Mouse (Mus musculus): ENCODE data around the gene Lhx4. TPM values are rescaled to one million over a fixed set of nuclear protein-coding genes. Genes with fewer than 3 reads are reported as not detected.

The Lhx4 gene
- polyA plus RNA-seq, 2 experiments, result not detected

GRCm38 (mm10) chr1:155724301-155724700 is 27.2 kb downstream of the Lhx4 start:
- no peak for DNase-seq (ENCODE audit: low spot score)

GRCm38 (mm10) chr1:155722185-155722584 is 29.3 kb downstream of the Lhx4 start:
- TF ChIP-seq POLR2A (IDR thresholded peaks at IDR 0.05; ENCODE audit: borderline replicate concordance, extremely low read depth, insufficient read depth, insufficient read length), result no peak
- no peak for ATAC-seq (ENCODE audit: low FRiP score, low read depth)
- no peak overlapping the region for H3K4me3 ChIP-seq (replicated peaks; ENCODE audit: low read length)
- peak; percentile 74 for DNase-seq (ENCODE audit: low spot score)
- no peaks in the 10 kb centered on the region for H3K36me3 ChIP-seq (ENCODE audit: control insufficient read depth, insufficient read depth, low read length)
- no peak overlapping the region for H3K27ac ChIP-seq (replicated peaks; ENCODE audit: low read depth, low read length)
- peaks cover 19% of the 10 kb centered on the region for H3K27me3 ChIP-seq (ENCODE audit: control insufficient read depth, insufficient read depth, low read length)
- WGBS, result 0% methylated on average over 13 of the region's 13 CpGs
- H3K9ac ChIP-seq (ENCODE audit: low read depth, low read length, severe bottlenecking), result no peak overlapping the region
- no peaks in the 10 kb centered on the region for H3K4me1 ChIP-seq (ENCODE audit: control insufficient read depth, insufficient read depth, low read length)
- H3K9me3 ChIP-seq (ENCODE audit: control insufficient read depth, low read length), result no peaks in the 10 kb centered on the region
- peak overlapping the region; percentile 22; the same call in 1 of the 2 replicates for H3K4me2 ChIP-seq (replicated peaks; ENCODE audit: low read depth, low read length, severe bottlenecking)

More at GRCm38 (mm10) chr1:155724301-155724700, 27.2 kb downstream of the Lhx4 start:
- Histone ChIP-seq H3K9me3 (ENCODE audit: control insufficient read depth, low read length) (no peaks in the 10 kb centered on the region), H3K27ac (replicated peaks; ENCODE audit: low read depth, low read length) (no peak overlapping the region), H3K27me3 (ENCODE audit: control insufficient read depth, insufficient read depth, low read length) (peaks cover 38% of the 10 kb centered on the region), H3K4me2 (replicated peaks; ENCODE audit: low read depth, low read length, severe bottlenecking) (no peak overlapping the region), H3K36me3 (ENCODE audit: control insufficient read depth, insufficient read depth, low read length) (no peaks in the 10 kb centered on the region), H3K9ac (ENCODE audit: low read depth, low read length, severe bottlenecking) (no peak overlapping the region), H3K4me3 (replicated peaks; ENCODE audit: low read length) (no peak overlapping the region), H3K4me1 (ENCODE audit: control insufficient read depth, insufficient read depth, low read length) (no peaks in the 10 kb centered on the region)
- no peak for TF ChIP-seq POLR2A (IDR thresholded peaks at IDR 0.05; ENCODE audit: borderline replicate concordance, extremely low read depth, insufficient read depth, insufficient read length)
- no peak for ATAC-seq (ENCODE audit: low FRiP score, low read depth)
- WGBS, result 78% methylated on average over 3 of the region's 3 CpGs

GRCm38 (mm10) chr1:155721443-155721842 is 30.0 kb downstream of the Lhx4 start:
- Histone ChIP-seq H3K4me2 (replicated peaks; ENCODE audit: low read depth, low read length, severe bottlenecking) (no peak overlapping the region), H3K4me1 (ENCODE audit: control insufficient read depth, insufficient read depth, low read length) (no peaks in the 10 kb centered on the region), H3K9me3 (ENCODE audit: control insufficient read depth, low read length) (no peaks in the 10 kb centered on the region), H3K4me3 (replicated peaks; ENCODE audit: low read length) (no peak overlapping the region), H3K9ac (ENCODE audit: low read depth, low read length, severe bottlenecking) (no peak overlapping the region), H3K27ac (replicated peaks; ENCODE audit: low read depth, low read length) (no peak overlapping the region), H3K27me3 (ENCODE audit: control insufficient read depth, insufficient read depth, low read length) (peaks cover 14% of the 10 kb centered on the region; the same call in 1 of the 2 replicates), H3K36me3 (ENCODE audit: control insufficient read depth, insufficient read depth, low read length) (no peaks in the 10 kb centered on the region)
- DNase-seq (ENCODE audit: low spot score) (no peak), ATAC-seq (ENCODE audit: low FRiP score, low read depth) (no peak)
- no peak for TF ChIP-seq POLR2A (IDR thresholded peaks at IDR 0.05; ENCODE audit: borderline replicate concordance, extremely low read depth, insufficient read depth, insufficient read length)
- WGBS, result 38% methylated on average over 8 of the region's 8 CpGs

- Histone ChIP-seq H3K36me3 (ENCODE audit: control insufficient read depth, insufficient read depth, low read length) (no peaks in the 10 kb centered on the region), H3K4me2 (replicated peaks; ENCODE audit: low read depth, low read length, severe bottlenecking) (no peak overlapping the region), H3K27ac (replicated peaks; ENCODE audit: low read depth, low read length) (no peak overlapping the region), H3K9me3 (ENCODE audit: control insufficient read depth, low read length) (no peaks in the 10 kb centered on the region), H3K4me1 (ENCODE audit: control insufficient read depth, insufficient read depth, low read length) (no peaks in the 10 kb centered on the region), H3K4me3 (replicated peaks; ENCODE audit: low read length) (no peak overlapping the region), H3K9ac (ENCODE audit: low read depth, low read length, severe bottlenecking) (no peak overlapping the region), H3K27me3 (ENCODE audit: control insufficient read depth, insufficient read depth, low read length) (peaks cover 13% of the 10 kb centered on the region; the same call in 1 of the 2 replicates)
- no peak for TF ChIP-seq POLR2A (IDR thresholded peaks at IDR 0.05; ENCODE audit: borderline replicate concordance, extremely low read depth, insufficient read depth, insufficient read length)
- no peak for DNase-seq (ENCODE audit: low spot score)
- 42% methylated on average over 5 of the region's 5 CpGs for WGBS
- ATAC-seq (ENCODE audit: low FRiP score, low read depth), result no peak
Observed at GRCm38 (mm10) chr1:155720006-155720405, 31.5 kb downstream of the Lhx4 start.

- Histone ChIP-seq H3K9ac (ENCODE audit: low read depth, low read length, severe bottlenecking) (no peak overlapping the region), H3K4me2 (replicated peaks; ENCODE audit: low read depth, low read length, severe bottlenecking) (no peak overlapping the region), H3K4me1 (ENCODE audit: control insufficient read depth, insufficient read depth, low read length) (no peaks in the 10 kb centered on the region), H3K4me3 (replicated peaks; ENCODE audit: low read length) (no peak overlapping the region), H3K27ac (replicated peaks; ENCODE audit: low read depth, low read length) (no peak overlapping the region), H3K9me3 (ENCODE audit: control insufficient read depth, low read length) (no peaks in the 10 kb centered on the region), H3K36me3 (ENCODE audit: control insufficient read depth, insufficient read depth, low read length) (no peaks in the 10 kb centered on the region), H3K27me3 (ENCODE audit: control insufficient read depth, insufficient read depth, low read length) (peaks cover 13% of the 10 kb centered on the region; the same call in 1 of the 2 replicates)
- ATAC-seq (ENCODE audit: low FRiP score, low read depth) (no peak), DNase-seq (ENCODE audit: low spot score) (no peak)
- no peak for TF ChIP-seq POLR2A (IDR thresholded peaks at IDR 0.05; ENCODE audit: borderline replicate concordance, extremely low read depth, insufficient read depth, insufficient read length)
- 74% methylated on average over 3 of the region's 3 CpGs for WGBS
Observed at GRCm38 (mm10) chr1:155718851-155719250, 32.6 kb downstream of the Lhx4 start.

GRCm38 (mm10) chr1:155717301-155717700 is 34.2 kb downstream of the Lhx4 start:
- H3K9me3 ChIP-seq (ENCODE audit: control insufficient read depth, low read length), result no peaks in the 10 kb centered on the region
- TF ChIP-seq POLR2A (IDR thresholded peaks at IDR 0.05; ENCODE audit: borderline replicate concordance, extremely low read depth, insufficient read depth, insufficient read length), result no peak
- DNase-seq (ENCODE audit: low spot score), result no peak
- H3K4me1 ChIP-seq (ENCODE audit: control insufficient read depth, insufficient read depth, low read length), result no peaks in the 10 kb centered on the region
- no peak overlapping the region for H3K9ac ChIP-seq (ENCODE audit: low read depth, low read length, severe bottlenecking)
- H3K4me3 ChIP-seq (replicated peaks; ENCODE audit: low read length), result no peak overlapping the region
- H3K4me2 ChIP-seq (replicated peaks; ENCODE audit: low read depth, low read length, severe bottlenecking), result no peak overlapping the region
- H3K27ac ChIP-seq (replicated peaks; ENCODE audit: low read depth, low read length), result no peak overlapping the region
- no peak for ATAC-seq (ENCODE audit: low FRiP score, low read depth)
- H3K36me3 ChIP-seq (ENCODE audit: control insufficient read depth, insufficient read depth, low read length), result no peaks in the 10 kb centered on the region
- no peaks in the 10 kb centered on the region; the same call in 1 of the 2 replicates for H3K27me3 ChIP-seq (ENCODE audit: control insufficient read depth, insufficient read depth, low read length)
- 87% methylated on average over 12 of the region's 12 CpGs for WGBS

Measured in limb, embryonic 14.5 days (tissue).